Mouse (Mus musculus) midbrain, embryonic 14.5 days (tissue): ENCODE measurements around the gene Fgfr2. TPM values are rescaled to one million over a fixed set of nuclear protein-coding genes. Genes with fewer than 3 reads are reported as not detected.
A peak's percentile ranks its signal among the peaks of the same experiment; 100 is the strongest.

Source experiments
- ATAC-seq: fragments of 200-750 bp; cut with Nextera tagmentation; 2 replicates; pipeline ENCODE4 v1.8.0; 2017; ENCODE audit warnings: moderate number of reproducible peaks, moderate library complexity; ENCODE audit not compliant: low FRiP score, low TSS enrichment
- DNase-seq: peaks from one replicate; pipeline ENCODE4 v3.0.0-alpha.2; 2015
- H3K27ac ChIP-seq: fragments of 300-500 bp; sonication (generic); replicated peaks from 2 replicates; pipeline ENCODE4 v1.5.1; 2014; ENCODE audit warnings: mild to moderate bottlenecking, low read depth, low read length, moderate library complexity
- H3K27me3 ChIP-seq: fragments of 300-500 bp; sonication (generic); 2 replicates; pipeline ENCODE4 v1.6.1; 2014; ENCODE audit warnings: low read length, control low read depth, mixed read lengths; ENCODE audit not compliant: control insufficient read depth, insufficient read depth
- H3K36me3 ChIP-seq: fragments of 300-500 bp; sonication (generic); 2 replicates; pipeline ENCODE4 v1.6.1; 2014; ENCODE audit warnings: low read length, control low read depth; ENCODE audit not compliant: control insufficient read depth, insufficient read depth
- H3K4me1 ChIP-seq: fragments of 300-500 bp; sonication (generic); 2 replicates; pipeline ENCODE4 v1.6.1; 2014; ENCODE audit warnings: mild to moderate bottlenecking, antibody characterized with exemption, low read length, control low read depth; ENCODE audit not compliant: control insufficient read depth, insufficient read depth
- H3K4me2 ChIP-seq: fragments of 300-500 bp; sonication (generic); 2 replicates; pipeline ENCODE4 v1.6.1; 2014; ENCODE audit warnings: mild to moderate bottlenecking, low read length, moderate library complexity
- H3K4me3 ChIP-seq: fragments of 300-500 bp; sonication (generic); replicated peaks from 2 replicates; pipeline ENCODE4 v1.5.1; 2014; ENCODE audit warnings: low read depth, low read length
- H3K9ac ChIP-seq: fragments of 300-500 bp; sonication (generic); replicated peaks from 2 replicates; pipeline ENCODE4 v1.6.1; 2014; ENCODE audit warnings: mild to moderate bottlenecking, low read length, moderate library complexity
- H3K9me3 ChIP-seq: fragments of 300-500 bp; sonication (generic); 2 replicates; pipeline ENCODE4 v1.6.1; 2016; ENCODE audit warnings: low read length, control low read depth, mixed read lengths; ENCODE audit not compliant: control insufficient read depth
- WGBS: fragments of 180-500 bp; shearing (Covaris S2); extraction: QIAGEN DNeasy Blood & Tissue Kit; methylation state at CpG from one replicate; pipeline ENCODE4 v1.1.7; 2014; 5-methylcytosine and 5-hydroxymethylcytosine counted together
- microRNA-seq: library from miRNA; unstranded; fragments of <30 nt; microRNA quantifications from one replicate; pipeline ENCODE4, GENCODE M21; 2016
- polyA plus RNA-seq: library from polyadenylated mRNA; unstranded; fragments of >200 nt; fragmentation: Nextera tagmentation; extraction: Ambion mirVana; gene quantifications from 2 replicates; pipeline ENCODE4 v1.2.1, GENCODE M21; 2014

Fgfr2 gene
- polyA plus RNA-seq, 1 experiment from 2014 or later: 28.1 TPM

DNA sequence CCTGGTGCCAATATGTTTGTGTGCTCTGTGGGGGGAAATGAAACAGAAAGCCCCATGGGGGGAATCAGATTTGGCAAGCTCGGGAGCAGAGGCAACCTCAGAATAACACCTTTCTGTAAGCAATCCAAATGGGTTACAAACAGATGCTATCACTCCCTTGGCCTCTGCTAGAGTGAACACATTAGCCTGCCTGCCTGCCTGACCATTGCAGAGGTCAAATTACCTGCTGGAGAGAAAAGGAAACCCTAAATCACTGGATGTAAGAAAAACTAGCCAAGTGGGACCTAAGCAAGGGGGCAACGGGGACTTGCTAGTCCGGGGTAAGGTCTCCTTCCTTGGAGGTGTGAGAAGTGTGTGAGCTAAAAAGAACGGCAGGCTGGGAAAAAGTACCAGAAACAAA, 3004.4 kb downstream of the Fgfr2 start:
- H3K27me3 ChIP-seq: no peaks in the 10 kb centered on the region
- no peak overlapping the region for H3K9ac ChIP-seq
- H3K4me3 ChIP-seq: no peak overlapping the region
- no peak overlapping the region for H3K27ac ChIP-seq
- DNase-seq: no peak
- WGBS: 64% methylated on average over 4 of the region's 4 CpGs
- H3K36me3 ChIP-seq: no peaks in the 10 kb centered on the region
- H3K4me2 ChIP-seq: no peak overlapping the region
- H3K9me3 ChIP-seq: no peaks in the 10 kb centered on the region
- H3K4me1 ChIP-seq: no peaks in the 10 kb centered on the region
- ATAC-seq: no peak

DNA sequence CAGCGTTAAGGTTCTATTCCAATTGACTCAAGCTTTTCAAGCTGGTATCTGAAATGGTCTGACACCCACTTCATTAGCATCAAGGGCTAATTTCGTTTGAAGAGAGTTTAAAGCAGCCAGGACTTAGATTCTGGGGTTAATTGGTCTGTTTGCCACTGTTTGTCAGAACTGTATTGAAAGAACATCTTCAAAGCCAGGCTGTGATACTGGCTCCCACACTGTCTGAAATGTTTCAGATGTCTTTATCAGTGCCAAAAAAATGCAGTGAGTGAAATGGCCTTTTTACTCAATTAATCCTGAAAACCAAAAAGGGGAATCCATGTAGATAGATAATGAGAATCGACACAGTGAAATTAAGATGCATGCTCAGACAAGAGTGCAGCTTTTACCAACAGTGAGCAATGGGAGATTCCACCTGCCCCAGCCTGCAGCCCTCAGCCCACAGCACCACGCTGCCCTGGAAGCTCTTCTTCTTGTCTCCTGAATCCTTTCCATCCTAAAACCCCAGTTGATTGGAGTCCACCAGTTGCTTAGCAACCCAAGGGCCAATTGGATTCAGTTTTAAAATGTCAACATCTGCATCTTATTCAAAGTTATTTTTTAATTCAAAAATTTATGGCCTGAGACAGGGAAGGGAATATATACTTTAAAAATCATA, 3005.6 kb downstream of the Fgfr2 start:
- Histone ChIP-seq H3K4me2 (no peak overlapping the region), H3K27ac (no peak overlapping the region)
- DNase-seq: peak; percentile 67

GRCm38 (mm10) chr7:130114436-130114835, 3008.7 kb downstream of the Fgfr2 start:
- Histone ChIP-seq H3K36me3 (no peaks in the 10 kb centered on the region), H3K4me2 (no peak overlapping the region), H3K4me3 (no peak overlapping the region), H3K27me3 (no peaks in the 10 kb centered on the region), H3K27ac (no peak overlapping the region), H3K4me1 (no peaks in the 10 kb centered on the region), H3K9me3 (no peaks in the 10 kb centered on the region), H3K9ac (no peak overlapping the region)
- 79% methylated on average over 4 of the region's 4 CpGs for WGBS
- no peak for ATAC-seq
- no peak for DNase-seq

More for the DNA sequence above, 3005.6 kb downstream of the Fgfr2 start:
- Histone ChIP-seq H3K4me1 (no peaks in the 10 kb centered on the region), H3K27me3 (no peaks in the 10 kb centered on the region), H3K9ac (no peak overlapping the region), H3K4me3 (no peak overlapping the region), H3K36me3 (no peaks in the 10 kb centered on the region), H3K9me3 (no peaks in the 10 kb centered on the region)
- ATAC-seq: no peak
- WGBS: 20% methylated on average over 4 of the region's 4 CpGs

Small RNA genes within 50 kb of the gene (microRNA-seq; reads per million reads assigned to microRNA genes)
- gene Mir7061: 0.73 reads per million

Other genes starting within 250 kb of the Fgfr2 start
- 32.8 and 35.1 TPM in 2 replicates for gene Zranb1, start 192.2 kb downstream of the Fgfr2 start, polyA plus RNA-seq
- gene Ctbp2, start 1.0 kb upstream of the Fgfr2 start, polyA plus RNA-seq: 59.2 and 75.2 TPM in 2 replicates